Mouse (Mus musculus) spleen, adult 2 months (tissue): Measurements from ENCODE around the gene Cxcl2.

Experiments used
- CTCF ChIP-seq: fragments of 200-500 bp; IDR thresholded peaks from 2 replicates; pipeline ENCODE4 v1.5.1; 2011; ENCODE audit warnings: mild to moderate bottlenecking, inconsistent platforms; ENCODE audit not compliant: insufficient read depth, insufficient read length, insufficient replicate concordance; ENCODE audit errors: extremely low read depth
- POLR2A ChIP-seq: fragments of 200-500 bp; IDR thresholded peaks from 2 replicates; pipeline ENCODE4 v1.6.1; 2011; ENCODE audit warnings: low read depth, low read length, inconsistent platforms

DNA sequence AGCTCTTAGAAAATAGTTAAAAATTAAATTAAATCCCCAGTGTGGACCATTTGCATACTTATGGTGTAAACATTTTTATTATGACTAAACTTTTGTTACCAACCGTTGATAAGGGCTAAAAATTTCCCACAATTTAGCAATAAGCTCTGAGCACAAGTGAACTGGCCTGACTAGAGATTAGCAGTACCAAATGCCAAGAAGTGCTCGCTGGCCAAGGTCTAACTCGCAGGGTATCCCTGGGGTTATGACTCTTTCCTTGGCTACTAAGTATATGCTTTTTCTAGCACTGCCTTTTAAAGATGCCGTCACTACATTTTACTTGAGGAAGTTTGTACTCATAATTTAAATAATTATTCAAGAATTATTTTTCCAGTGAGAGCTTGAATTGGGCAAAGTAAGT lies 22.6 kb upstream of the Cxcl2 start:
- TF ChIP-seq POLR2A = no peak
- no peak for TF ChIP-seq CTCF
